8 mouse cellular contexts compared by ENCODE assay signal in the genomic region with DNA sequence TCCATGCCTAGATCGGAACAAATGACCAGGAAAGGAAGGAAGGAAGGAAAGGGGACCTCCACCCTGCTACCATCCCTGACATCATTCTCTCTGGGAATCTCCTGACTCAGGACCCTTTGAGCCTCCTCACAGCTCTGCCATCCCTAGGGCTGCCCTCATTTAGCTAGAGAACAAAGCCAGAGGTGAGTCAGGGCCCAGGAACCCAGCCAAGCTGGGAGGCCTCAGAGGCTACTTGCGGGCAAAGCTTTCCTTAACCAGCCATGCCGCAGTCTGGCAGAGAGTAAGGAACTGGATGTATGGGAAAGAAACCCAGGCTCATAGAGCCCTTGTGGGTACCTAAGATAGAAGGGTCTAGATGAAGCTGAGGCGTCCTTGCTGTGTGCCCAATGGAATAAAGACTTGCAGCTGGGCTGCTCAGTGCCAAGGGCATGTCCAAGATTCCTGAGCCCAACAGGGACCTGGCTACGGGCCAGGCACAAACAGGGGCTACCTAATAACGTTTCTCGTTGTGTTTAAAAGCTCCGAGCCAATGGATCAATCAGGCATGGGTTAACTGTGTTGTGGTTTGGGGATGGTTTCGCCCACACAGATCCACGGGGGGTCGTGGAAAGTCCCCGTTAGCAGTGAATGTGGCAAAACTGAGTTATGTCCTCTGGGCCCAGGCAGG. TPM values are rescaled to one million over a fixed set of nuclear protein-coding genes. Genes with fewer than 3 reads are reported as not detected.
DNase-seq lines count a peak whose midpoint lies in the region; ATAC-seq and TF ChIP-seq lines count a peak whose summit lies in the region.
"Had no signal": no experiment of that assay in that cellular context is flagged by ENCODE, and none has a peak within 500 bp of the region (broad histone marks: within the 10 kb centered on the region; RNA-seq: fewer than 3 reads in every experiment).

No protein-coding gene starts in this region.

- DNase-seq in adrenal gland, postnatal 14 days: peak; percentile 91
- DNase-seq in lung, adult 2 months: peak; percentile 38
- no peak for DNase-seq in left cerebral cortex, adult 9 months (ENCODE audit: low spot score in 2 of 2)
- no peak for DNase-seq in midbrain, embryonic 11.5 days (ENCODE audit: low spot score, missing footprints)
- DNase-seq: liver, embryonic 13.5 days had no signal

- no peak for TF ChIP-seq CTCF in lung, adult 2 months (IDR thresholded peaks at IDR 0.05; ENCODE audit: insufficient read depth, low read length)

- no peak for ATAC-seq in midbrain, embryonic 15.5 days (replicated peaks)
- ATAC-seq in midbrain, embryonic 16.5 days: no peak
- ATAC-seq in heart, embryonic 12.5 days (ENCODE audit: insufficient number of reproducible peaks, low FRiP score): peak; percentile 16; the same call in 1 of the 2 replicates
- ATAC-seq in midbrain, embryonic 11.5 days (ENCODE audit: low FRiP score): no peak

- no peaks in the 10 kb centered on the region for H3K27me3 ChIP-seq in midbrain, embryonic 15.5 days (replicated peaks)
- H3K27me3 ChIP-seq in midbrain, embryonic 16.5 days (ENCODE audit: control insufficient read depth, insufficient read depth, low read depth, low read length): no peaks in the 10 kb centered on the region
- H3K27me3 ChIP-seq in heart, embryonic 12.5 days (replicated peaks): peaks cover 57% of the 10 kb centered on the region
- H3K27me3 ChIP-seq in midbrain, embryonic 11.5 days (ENCODE audit: control insufficient read depth, insufficient read depth, low read length): no peaks in the 10 kb centered on the region

- H3K9me3 ChIP-seq in midbrain, embryonic 15.5 days: no peaks in the 10 kb centered on the region
- no peaks in the 10 kb centered on the region for H3K9me3 ChIP-seq in midbrain, embryonic 16.5 days (replicated peaks; ENCODE audit: control insufficient read depth, low read length, poor library complexity, severe bottlenecking)
- H3K9me3 ChIP-seq in heart, embryonic 12.5 days (replicated peaks): no peaks in the 10 kb centered on the region
- no peaks in the 10 kb centered on the region for H3K9me3 ChIP-seq in midbrain, embryonic 11.5 days (ENCODE audit: control insufficient read depth, low read length)
- H3K9me3 ChIP-seq: liver, embryonic 13.5 days had no signal

- peak overlapping the region; percentile 8; the same call in 1 of the 2 replicates for H3K27ac ChIP-seq in midbrain, embryonic 15.5 days
- H3K27ac ChIP-seq in midbrain, embryonic 16.5 days (ENCODE audit: low read length): no peak overlapping the region
- H3K27ac ChIP-seq in heart, embryonic 12.5 days (ENCODE audit: poor library complexity, severe bottlenecking): no peak overlapping the region
- H3K27ac ChIP-seq in midbrain, embryonic 11.5 days (ENCODE audit: low read depth, low read length): no peak overlapping the region
- H3K27ac ChIP-seq: liver, embryonic 13.5 days had no signal

- TF ChIP-seq POLR2A in lung, adult 2 months (IDR thresholded peaks at IDR 0.05; ENCODE audit: borderline replicate concordance, extremely low read depth, low read depth, low read length): no peak

- no peaks in the 10 kb centered on the region for H3K36me3 ChIP-seq in midbrain, embryonic 15.5 days (replicated peaks)
- no peaks in the 10 kb centered on the region for H3K36me3 ChIP-seq in midbrain, embryonic 16.5 days (ENCODE audit: control insufficient read depth, insufficient read depth, low read length)
- H3K36me3 ChIP-seq in heart, embryonic 12.5 days: no peaks in the 10 kb centered on the region
- no peaks in the 10 kb centered on the region for H3K36me3 ChIP-seq in midbrain, embryonic 11.5 days (ENCODE audit: control insufficient read depth, insufficient read depth, low read length)
- H3K36me3 ChIP-seq: liver, embryonic 13.5 days had no signal

- no peak overlapping the region for H3K9ac ChIP-seq in midbrain, embryonic 15.5 days
- H3K9ac ChIP-seq in midbrain, embryonic 16.5 days (ENCODE audit: low read depth, low read length): no peak overlapping the region
- H3K9ac ChIP-seq in heart, embryonic 12.5 days: no peak overlapping the region
- H3K9ac ChIP-seq in midbrain, embryonic 11.5 days (ENCODE audit: low read length): no peak overlapping the region
- H3K9ac ChIP-seq: liver, embryonic 13.5 days had no signal

- H3K4me3 ChIP-seq in midbrain, embryonic 15.5 days: no peak overlapping the region
- no peak overlapping the region for H3K4me3 ChIP-seq in midbrain, embryonic 16.5 days (ENCODE audit: low read depth, low read length)
- H3K4me3 ChIP-seq in heart, embryonic 12.5 days: no peak overlapping the region
- H3K4me3 ChIP-seq in lung, adult 2 months (replicated peaks; ENCODE audit: extremely low read depth, low read depth, low read length): no peak overlapping the region
- no peak overlapping the region for H3K4me3 ChIP-seq in midbrain, embryonic 11.5 days (ENCODE audit: low read depth, low read length)
- H3K4me3 ChIP-seq: liver, embryonic 13.5 days had no signal

- H3K4me1 ChIP-seq in midbrain, embryonic 15.5 days: peaks cover 17% of the 10 kb centered on the region
- H3K4me1 ChIP-seq in midbrain, embryonic 16.5 days (ENCODE audit: control insufficient read depth, insufficient read depth, low read length): peaks cover 7% of the 10 kb centered on the region
- H3K4me1 ChIP-seq in heart, embryonic 12.5 days (replicated peaks): peaks cover 59% of the 10 kb centered on the region
- peaks cover 11% of the 10 kb centered on the region for H3K4me1 ChIP-seq in lung, adult 2 months (ENCODE audit: control insufficient read depth, insufficient read depth, low read length)
- peaks cover 16% of the 10 kb centered on the region for H3K4me1 ChIP-seq in midbrain, embryonic 11.5 days (ENCODE audit: control insufficient read depth, insufficient read depth, low read length)

- WGBS in midbrain, embryonic 15.5 days: 63% methylated on average over 12 of the region's 12 CpGs
- WGBS in midbrain, embryonic 16.5 days: 72% methylated on average over 12 of the region's 12 CpGs
- 81% methylated on average over 12 of the region's 12 CpGs for WGBS in heart, embryonic 12.5 days
- WGBS in lung, adult 2 months: 50% methylated on average over 12 of the region's 12 CpGs
- WGBS in midbrain, embryonic 11.5 days: 86% methylated on average over 12 of the region's 12 CpGs

- H3K4me2 ChIP-seq in midbrain, embryonic 15.5 days: no peak overlapping the region
- H3K4me2 ChIP-seq in midbrain, embryonic 16.5 days (ENCODE audit: low read length): no peak overlapping the region
- no peak overlapping the region for H3K4me2 ChIP-seq in heart, embryonic 12.5 days
- no peak overlapping the region for H3K4me2 ChIP-seq in midbrain, embryonic 11.5 days
- H3K4me2 ChIP-seq: liver, embryonic 13.5 days had no signal

RNA-seq across cellular contexts. Expression of a gene that starts 6.6 kb away (rescaled TPM):
- polyA plus RNA-seq in midbrain, embryonic 15.5 days (2015; fragmentation: Nextera tagmentation; extraction: Ambion mirVana): 22.3 and 26.8 TPM in 2 replicates
- 20.5 and 26.7 TPM in 2 replicates for polyA plus RNA-seq in midbrain, embryonic 16.5 days (2015; fragmentation: Nextera tagmentation; extraction: Ambion mirVana)
- 12.6 and 15.0 TPM in 2 replicates for total RNA-seq in adrenal gland, postnatal 14 days (2021)
- polyA plus RNA-seq in heart, embryonic 12.5 days (2016; fragmentation: Nextera tagmentation; extraction: Ambion mirVana): 7.1 and 7.3 TPM in 2 replicates
- polyA plus RNA-seq in lung, adult 2 months (2012; rRNA removed): 22.9 and 25.6 TPM in 2 replicates
- polyA plus RNA-seq in midbrain, embryonic 11.5 days (2014; fragmentation: Nextera tagmentation; extraction: Ambion mirVana): 36.1 and 38.4 TPM in 2 replicates

RNA-seq across cellular contexts. Expression of a gene that starts 34.3 kb away (rescaled TPM):
- polyA plus RNA-seq in midbrain, embryonic 15.5 days (2015; fragmentation: Nextera tagmentation; extraction: Ambion mirVana): 3.3 and 4.0 TPM in 2 replicates
- polyA plus RNA-seq in midbrain, embryonic 16.5 days (2015; fragmentation: Nextera tagmentation; extraction: Ambion mirVana): 3.7 and 6.5 TPM in 2 replicates
- total RNA-seq in adrenal gland, postnatal 14 days (2021): 3.5 and 7.2 TPM in 2 replicates
- 4.0 and 4.3 TPM in 2 replicates for polyA plus RNA-seq in heart, embryonic 12.5 days (2016; fragmentation: Nextera tagmentation; extraction: Ambion mirVana)
- polyA plus RNA-seq in lung, adult 2 months (2012; rRNA removed): 1.3 and 1.4 TPM in 2 replicates
- 1.4 and 1.5 TPM in 2 replicates for polyA plus RNA-seq in midbrain, embryonic 11.5 days (2014; fragmentation: Nextera tagmentation; extraction: Ambion mirVana)

RNA-seq across cellular contexts. Expression of a gene that starts 37.7 kb away (rescaled TPM):
- 10.0 and 10.3 TPM in 2 replicates for polyA plus RNA-seq in midbrain, embryonic 15.5 days (2015; fragmentation: Nextera tagmentation; extraction: Ambion mirVana)
- 9.6 and 9.7 TPM in 2 replicates for polyA plus RNA-seq in midbrain, embryonic 16.5 days (2015; fragmentation: Nextera tagmentation; extraction: Ambion mirVana)
- total RNA-seq in adrenal gland, postnatal 14 days (2021): 24.3 and 28.3 TPM in 2 replicates
- 56.5 and 62.1 TPM in 2 replicates for polyA plus RNA-seq in heart, embryonic 12.5 days (2016; fragmentation: Nextera tagmentation; extraction: Ambion mirVana)
- 25.9 and 30.0 TPM in 2 replicates for polyA plus RNA-seq in lung, adult 2 months (2012; rRNA removed)
- 18.6 and 20.5 TPM in 2 replicates for polyA plus RNA-seq in midbrain, embryonic 11.5 days (2014; fragmentation: Nextera tagmentation; extraction: Ambion mirVana)

Comparison
In these comparisons a context has a peak if more than half of its experiments do, and no peak if none do; other contexts are left out.
1. DNase-seq: peak in adrenal gland, postnatal 14 days (single experiment) and lung, adult 2 months (single experiment); none in left cerebral cortex, adult 9 months (0 of 2) and midbrain, embryonic 11.5 days (single experiment).